Mouse (Mus musculus): ENCODE data around the gene Efcab7.

Efcab7 gene

GRCm38 (mm10) chr4:99829094-99830073, at the start of gene Efcab7:
Gene Efcab7, plus strand, starts transcription at chr4:99829198.
- CTCF ChIA-PET = interaction anchor here in 1 of 4 experiments (0.6 kb wide), 1 partner anchor 289 kb away, joined by 3 read pairs; no protein-coding TSS in a partner anchor
- POLR2A ChIA-PET = interaction anchor here in 2 of 4 experiments (0.6 to 2.2 kb wide), 10 partner anchors 9 to 175 kb away, joined by 3 to 7 read pairs (median 4); partner anchors contain the start of genes Alg6 (in 1 of the 2), Foxd3 (in 1 of the 2), Itgb3bp (in 1 of the 2) and Pgm1 (in 1 of the 2)

- POLR2A ChIA-PET = no interaction called here
- CTCF ChIA-PET = no interaction called here
Observed at GRCm38 (mm10) chr4:99792365-99792764, 36.6 kb upstream of the Efcab7 start.

GRCm38 (mm10) chr4:99816697-99817460, 12.1 kb upstream of the Efcab7 start:
- POLR2A ChIA-PET = no interaction called here
- CTCF ChIA-PET = no interaction called here

GRCm38 (mm10) chr4:99828337-99828736, 661 bp upstream of the Efcab7 start:
- ChIA-PET POLR2A (interaction anchor here in 2 of 4 experiments (0.6 to 2.2 kb wide), 4 partner anchors 112 to 496 kb away, joined by 4 to 7 read pairs (median 4); partner anchors contain the start of genes Alg6 (in 1 of the 2) and Foxd3 (in 1 of the 2)), CTCF (interaction anchor here in 1 of 4 experiments (0.6 kb wide), 1 partner anchor 288 kb away, joined by 3 read pairs; no protein-coding TSS in a partner anchor)

GRCm38 (mm10) chr4:99828739-99829093, 282 bp upstream of the Efcab7 start:
- CTCF ChIA-PET = interaction anchor here in 1 of 4 experiments (0.6 kb wide), 1 partner anchor 289 kb away, joined by 3 read pairs; no protein-coding TSS in a partner anchor
- POLR2A ChIA-PET = interaction anchor here in 2 of 4 experiments (0.6 to 2.2 kb wide), 7 partner anchors 8 to 175 kb away, joined by 3 to 7 read pairs (median 4); partner anchors contain the start of genes Alg6 (in 1 of the 2), Foxd3 (in 1 of the 2), Itgb3bp (in 1 of the 2) and Pgm1 (in 1 of the 2)

GRCm38 (mm10) chr4:99881882-99882281, 52.9 kb downstream of the Efcab7 start:
- ChIA-PET POLR2A (interaction anchor here in 2 of 4 experiments (0.6 to 1.2 kb wide), 2 partner anchors 220 to 221 kb away, joined by 4 to 5 read pairs; no protein-coding TSS in a partner anchor), CTCF (interaction anchor here (0.6 to 1.5 kb wide), 12 partner anchors 11 to 670 kb away, joined by 3 to 5 read pairs (median 3); no protein-coding TSS in a partner anchor)

- POLR2A ChIA-PET = interaction anchor here in 1 of 4 experiments (1.2 kb wide), 1 partner anchor 220 kb away, joined by 4 read pairs; no protein-coding TSS in a partner anchor
Observed at GRCm38 (mm10) chr4:99882405-99882804, 53.4 kb downstream of the Efcab7 start.

GRCm38 (mm10) chr4:99913894-99914451, 85.0 kb downstream of the Efcab7 start:
- CTCF ChIA-PET = interaction anchor here in 2 of 4 experiments (0.6 to 0.7 kb wide), 2 partner anchors 105 to 547 kb away, joined by 3 to 5 read pairs; no protein-coding TSS in a partner anchor

More at GRCm38 (mm10) chr4:99882405-99882804, 53.4 kb downstream of the Efcab7 start:
- CTCF ChIA-PET = interaction anchor here (0.6 to 1.5 kb wide), 12 partner anchors 10 to 1551 kb away, joined by 3 to 5 read pairs (median 3); no protein-coding TSS in a partner anchor

GRCm38 (mm10) chr4:99926380-99926779, 97.4 kb downstream of the Efcab7 start:
- POLR2A ChIA-PET = interaction anchor here in 1 of 4 experiments (0.6 kb wide), 1 partner anchor 501 kb away, joined by 4 read pairs; no protein-coding TSS in a partner anchor
- CTCF ChIA-PET = interaction anchor here in 1 of 4 experiments (1.0 kb wide), 1 partner anchor 14 kb away, joined by 3 read pairs; no protein-coding TSS in a partner anchor

More at GRCm38 (mm10) chr4:99913894-99914451, 85.0 kb downstream of the Efcab7 start:
- POLR2A ChIA-PET = interaction anchor here in 1 of 4 experiments (1.0 kb wide), 1 partner anchor 15 kb away, joined by 3 read pairs; the partner anchor contains the start of gene Pgm1

- CTCF ChIA-PET = interaction anchor here in 2 of 4 experiments (0.6 to 1.3 kb wide), 4 partner anchors 10 to 585 kb away, joined by 3 to 4 read pairs (median 3); partner anchors contain the start of gene Ror1 (in 1 of the 2)
- POLR2A ChIA-PET = interaction anchor here in 3 of 4 experiments (0.6 to 1.4 kb wide), 10 partner anchors 8 to 808 kb away, joined by 3 to 5 read pairs (median 3); partner anchors contain the start of genes Alg6 (in 1 of the 3), Dock7 (in 1 of the 3) and Efcab7 (in 1 of the 3)
Observed at GRCm38 (mm10) chr4:99928521-99928920, 99.5 kb downstream of the Efcab7 start.

- POLR2A ChIA-PET = interaction anchor here in 3 of 4 experiments (0.6 to 1.5 kb wide), 11 partner anchors 9 to 809 kb away, joined by 3 to 5 read pairs (median 3); partner anchors contain the start of genes Alg6 (in 1 of the 3), Dock7 (in 1 of the 3) and Efcab7 (in 1 of the 3)
- CTCF ChIA-PET = interaction anchor here in 3 of 4 experiments (0.6 to 1.3 kb wide), 7 partner anchors 10 to 586 kb away, joined by 3 to 4 read pairs (median 3); partner anchors contain the start of gene Ror1 (in 1 of the 3)
Observed at GRCm38 (mm10) chr4:99929149-99929612, 100.2 kb downstream of the Efcab7 start, which contains the start of gene Pgm1. Gene Pgm1, plus strand, starts transcription at chr4:99929414.

- CTCF ChIA-PET = interaction anchor here in 3 of 4 experiments (0.7 to 1.3 kb wide), 6 partner anchors 9 to 528 kb away, joined by 3 to 4 read pairs (median 3); partner anchors contain the start of gene Ror1 (in 1 of the 3)
- POLR2A ChIA-PET = interaction anchor here in 3 of 4 experiments (0.7 to 1.5 kb wide), 8 partner anchors 9 to 809 kb away, joined by 3 to 5 read pairs (median 3); partner anchors contain the start of genes Alg6 (in 1 of the 3), Dock7 (in 1 of the 3) and Efcab7 (in 1 of the 3)
Observed at GRCm38 (mm10) chr4:99929613-99930517, 100.9 kb downstream of the Efcab7 start, which contains the start of gene Itgb3bp. Gene Itgb3bp, minus strand, starts transcription at chr4:99929813.

GRCm38 (mm10) chr4:99930518-99931239, 101.7 kb downstream of the Efcab7 start:
- ChIA-PET CTCF (interaction anchor here in 1 of 4 experiments (0.9 kb wide), 1 partner anchor 12 kb away, joined by 3 read pairs; no protein-coding TSS in a partner anchor), POLR2A (interaction anchor here in 2 of 4 experiments (0.6 to 1.5 kb wide), 4 partner anchors 11 to 667 kb away, joined by 3 to 6 read pairs (median 4); partner anchors contain the start of gene Alg6 (in 1 of the 2))

GRCm38 (mm10) chr4:99931240-99931580, 102.2 kb downstream of the Efcab7 start:
- CTCF ChIA-PET = interaction anchor here in 1 of 4 experiments (0.9 kb wide), 1 partner anchor 11 kb away, joined by 3 read pairs; no protein-coding TSS in a partner anchor
- POLR2A ChIA-PET = interaction anchor here in 3 of 4 experiments (0.6 to 1.4 kb wide), 4 partner anchors 10 to 666 kb away, joined by 3 to 6 read pairs (median 3); no protein-coding TSS in a partner anchor

GRCm38 (mm10) chr4:99931807-99932206, 102.8 kb downstream of the Efcab7 start:
- ChIA-PET CTCF (interaction anchor here in 1 of 4 experiments (0.9 kb wide), 1 partner anchor 11 kb away, joined by 3 read pairs; no protein-coding TSS in a partner anchor), POLR2A (interaction anchor here in 2 of 4 experiments (1.0 to 1.4 kb wide), 2 partner anchors 10 kb away, joined by 3 to 6 read pairs; no protein-coding TSS in a partner anchor)

Measured in embryonic stem cell, embryonic (primary cell).